Mouse (Mus musculus) hindbrain, postnatal 0 days (tissue): ENCODE measurements at regions not wholly inside any gene's neighbourhood (a gene's known extent, or its start where the extent isn't known, plus 50 kb on each side); places are given as distances from the start of the nearest gene placed in this dataset.

ENCODE experiments used
- ATAC-seq: fragments of 200-750 bp; cut with Nextera tagmentation; 2 replicates; pipeline ENCODE4 v1.8.0; 2017; ENCODE audit warnings: mild to moderate bottlenecking, moderate TSS enrichment, moderate library complexity
- DNase-seq: peaks from one replicate; pipeline ENCODE4 v3.0.0-alpha.2; 2015; ENCODE audit warnings: low spot score
- H3K27ac ChIP-seq: fragments of 300-500 bp; sonication (generic); 2 replicates; pipeline ENCODE4 v1.5.1; 2014; ENCODE audit warnings: mild to moderate bottlenecking
- H3K27me3 ChIP-seq: fragments of 300-500 bp; sonication (generic); 2 replicates; pipeline ENCODE4 v1.6.1; 2014; ENCODE audit warnings: low read length, mixed read lengths; ENCODE audit not compliant: insufficient read depth
- H3K36me3 ChIP-seq: fragments of 300-500 bp; sonication (generic); 2 replicates; pipeline ENCODE4 v1.6.1; 2014; ENCODE audit warnings: low read length, mixed read lengths; ENCODE audit not compliant: insufficient read depth
- H3K4me1 ChIP-seq: fragments of 300-500 bp; sonication (generic); 2 replicates; pipeline ENCODE4 v1.6.1; 2014; ENCODE audit warnings: antibody characterized with exemption, low read length, mixed read lengths; ENCODE audit not compliant: insufficient read depth
- H3K4me2 ChIP-seq: fragments of 300-500 bp; sonication (generic); 2 replicates; pipeline ENCODE4 v1.6.1; 2014; ENCODE audit warnings: low read depth, mild to moderate bottlenecking, low read length, moderate library complexity, mixed read lengths
- H3K4me3 ChIP-seq: fragments of 300-500 bp; sonication (generic); 2 replicates; pipeline ENCODE4 v1.5.1; 2014; ENCODE audit warnings: low read length
- H3K9ac ChIP-seq: fragments of 300-500 bp; sonication (generic); replicated peaks from 2 replicates; pipeline ENCODE4 v1.6.1; 2014; ENCODE audit warnings: mild to moderate bottlenecking, low read length, moderate library complexity, mixed read lengths
- H3K9me3 ChIP-seq: fragments of 300-500 bp; sonication (generic); 2 replicates; pipeline ENCODE4 v1.6.1; 2016; ENCODE audit warnings: low read length, mixed read lengths
- CTCF ChIP-seq: IDR thresholded peaks from 2 replicates; pipeline ENCODE4 v1.5.1; 2016; ENCODE audit warnings: antibody characterized with exemption, control low read depth, low read depth
- WGBS: fragments of 180-500 bp; shearing (Covaris S2); extraction: QIAGEN DNeasy Blood & Tissue Kit; methylation state at CpG from one replicate; pipeline ENCODE4 v1.1.7; 2014; 5-methylcytosine and 5-hydroxymethylcytosine counted together

GRCm38 (mm10) chr14:24612254-24612995 is 125.5 kb downstream of the Rps24 start:
- Histone ChIP-seq H3K36me3 (no peaks in the 10 kb centered on the region), H3K9me3 (no peaks in the 10 kb centered on the region), H3K4me3 (no peak overlapping the region), H3K4me1 (peaks cover 25% of the 10 kb centered on the region), H3K9ac (no peak overlapping the region), H3K27me3 (no peaks in the 10 kb centered on the region), H3K27ac (peak overlapping the region; percentile 51), H3K4me2 (no peak overlapping the region)
- WGBS, result 38% methylated on average over 4 of the region's 4 CpGs
- DNase-seq (peak; percentile 68), ATAC-seq (no peak)
- no peak for TF ChIP-seq CTCF

DNA sequence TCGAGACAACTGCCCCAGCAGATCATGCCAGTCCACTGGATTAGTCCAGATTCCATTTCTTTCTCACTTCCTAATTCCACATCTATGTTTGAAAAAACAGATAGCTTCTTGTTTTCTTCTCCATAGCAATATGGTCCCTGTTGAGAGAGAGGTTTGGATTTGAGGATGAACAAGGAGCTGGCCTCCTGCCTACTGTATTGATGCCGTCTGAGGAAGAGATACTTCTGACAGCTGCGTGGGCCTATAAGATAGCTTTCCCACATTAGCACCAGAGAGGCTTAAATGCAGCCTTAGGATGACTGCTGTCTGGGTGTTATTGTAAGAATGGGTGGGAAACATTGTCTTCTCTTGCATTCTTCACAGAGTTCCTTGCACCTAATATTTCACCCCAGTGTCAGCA is 128.9 kb downstream of the Rps24 start:
- H3K4me2 ChIP-seq, result no peak overlapping the region
- H3K36me3 ChIP-seq, result no peaks in the 10 kb centered on the region
- no peak overlapping the region for H3K9ac ChIP-seq
- peaks cover 39% of the 10 kb centered on the region for H3K4me1 ChIP-seq
- 51% methylated on average over 3 of the region's 3 CpGs for WGBS
- peak overlapping the region; percentile 94 for H3K27ac ChIP-seq
- TF ChIP-seq CTCF, result no peak
- ATAC-seq, result no peak
- H3K9me3 ChIP-seq, result no peaks in the 10 kb centered on the region
- DNase-seq, result no peak
- no peaks in the 10 kb centered on the region for H3K27me3 ChIP-seq
- no peak overlapping the region for H3K4me3 ChIP-seq

GRCm38 (mm10) chr14:24616306-24617125 is 129.6 kb downstream of the Rps24 start:
- Histone ChIP-seq H3K4me3 (no peak overlapping the region), H3K4me1 (peaks cover 39% of the 10 kb centered on the region), H3K9me3 (no peaks in the 10 kb centered on the region), H3K36me3 (no peaks in the 10 kb centered on the region), H3K9ac (peak overlapping the region; percentile 33; the same call in 1 of the 2 replicates), H3K4me2 (no peak overlapping the region), H3K27ac (peak overlapping the region; percentile 94), H3K27me3 (no peaks in the 10 kb centered on the region)
- TF ChIP-seq CTCF, result no peak
- no peak; the same call in 1 of the 2 replicates for ATAC-seq
- DNase-seq, result peak; percentile 43
- WGBS, result 11% methylated on average over 10 of the region's 10 CpGs

GRCm38 (mm10) chr14:24617126-24617375 is 130.1 kb downstream of the Rps24 start:
- H3K9me3 ChIP-seq, result no peaks in the 10 kb centered on the region
- DNase-seq (no peak), ATAC-seq (0 out of 2 replicates have a peak, but pooled peaks have one; percentile 2)
- H3K4me2 ChIP-seq, result no peak overlapping the region
- H3K27ac ChIP-seq, result peak overlapping the region; percentile 94
- H3K36me3 ChIP-seq, result no peaks in the 10 kb centered on the region
- TF ChIP-seq CTCF, result no peak
- H3K27me3 ChIP-seq, result no peaks in the 10 kb centered on the region
- H3K4me1 ChIP-seq, result peaks cover 38% of the 10 kb centered on the region
- WGBS, result 15% methylated on average over 3 of the region's 3 CpGs
- peak overlapping the region; percentile 33; the same call in 1 of the 2 replicates for H3K9ac ChIP-seq
- no peak overlapping the region for H3K4me3 ChIP-seq

- H3K4me3 ChIP-seq, result no peak overlapping the region
- no peaks in the 10 kb centered on the region for H3K27me3 ChIP-seq
- 10% methylated on average over 10 of the region's 10 CpGs for WGBS
- H3K9ac ChIP-seq, result peak overlapping the region; percentile 33; the same call in 1 of the 2 replicates
- peak; percentile 91 for DNase-seq
- ATAC-seq, result peak; percentile 88
- H3K4me1 ChIP-seq, result peaks cover 35% of the 10 kb centered on the region
- H3K36me3 ChIP-seq, result no peaks in the 10 kb centered on the region
- peak overlapping the region; percentile 94 for H3K27ac ChIP-seq
- TF ChIP-seq CTCF, result no peak
- H3K4me2 ChIP-seq, result no peak overlapping the region
- no peaks in the 10 kb centered on the region for H3K9me3 ChIP-seq
These were observed 130.5 kb downstream of the Rps24 start for GRCm38 (mm10) chr14:24617393-24617861.

DNA sequence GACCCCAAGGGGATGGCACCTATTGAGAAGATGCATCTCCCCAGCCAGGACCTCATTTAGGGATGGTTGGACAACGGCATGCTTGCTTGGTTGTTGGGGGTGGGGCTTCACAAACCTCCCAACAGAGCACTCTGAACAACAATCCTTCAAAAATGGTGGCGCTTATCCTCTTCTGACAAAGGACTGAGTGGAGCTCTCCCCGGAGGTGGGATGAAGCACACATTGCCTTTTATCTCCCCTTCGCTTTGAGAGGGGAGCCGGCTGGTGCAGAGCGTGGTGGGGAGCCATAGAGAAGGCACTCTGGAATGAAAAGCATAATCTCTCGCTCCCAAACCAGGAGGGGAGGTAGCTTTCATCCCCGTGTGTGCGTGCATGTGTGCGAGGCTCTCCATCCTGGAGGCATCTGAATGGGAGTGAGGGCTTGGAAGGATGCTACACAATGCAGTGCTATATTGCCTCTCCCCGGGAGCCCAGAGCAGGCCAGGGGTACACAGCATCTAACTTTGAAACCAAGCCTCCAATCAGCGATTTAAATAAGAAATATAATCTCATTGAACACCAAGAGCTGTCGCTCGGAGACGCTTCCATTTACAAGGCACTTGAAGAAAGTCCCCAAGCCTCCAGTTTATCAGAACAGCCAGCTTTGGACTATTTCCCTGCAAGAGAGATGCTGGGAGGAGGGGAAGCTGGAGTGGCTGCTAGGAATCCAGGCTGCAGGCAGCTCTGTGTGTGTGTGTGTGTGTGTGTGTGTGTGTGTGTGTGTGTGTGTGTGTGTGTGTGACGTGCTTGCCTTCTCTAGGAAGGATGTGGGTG is 131.5 kb downstream of the Rps24 start:
- Histone ChIP-seq H3K9ac (peak overlapping the region; percentile 33; the same call in 1 of the 2 replicates), H3K27me3 (no peaks in the 10 kb centered on the region), H3K4me3 (no peak overlapping the region), H3K27ac (peak overlapping the region; percentile 94), H3K4me2 (no peak overlapping the region), H3K9me3 (no peaks in the 10 kb centered on the region), H3K4me1 (peaks cover 30% of the 10 kb centered on the region), H3K36me3 (no peaks in the 10 kb centered on the region)
- ATAC-seq, result peak; percentile 54; the same call in 1 of the 2 replicates
- DNase-seq, result peak; percentile 77
- 15% methylated on average over 16 of the region's 16 CpGs for WGBS
- no peak for TF ChIP-seq CTCF
